Mouse (Mus musculus) liver, postnatal 0 days (tissue): ENCODE measurements around the gene Il17c.

Experiments
- CTCF ChIP-seq: sonication (generic); IDR thresholded peaks from 2 replicates; pipeline ENCODE4 v1.5.1; 2016; ENCODE audit warnings: antibody characterized with exemption, low read depth
- EP300 ChIP-seq: IDR thresholded peaks from 2 replicates; pipeline ENCODE4 v1.6.1; 2016; ENCODE audit warnings: antibody characterized with exemption, low read depth, mild to moderate bottlenecking

DNA sequence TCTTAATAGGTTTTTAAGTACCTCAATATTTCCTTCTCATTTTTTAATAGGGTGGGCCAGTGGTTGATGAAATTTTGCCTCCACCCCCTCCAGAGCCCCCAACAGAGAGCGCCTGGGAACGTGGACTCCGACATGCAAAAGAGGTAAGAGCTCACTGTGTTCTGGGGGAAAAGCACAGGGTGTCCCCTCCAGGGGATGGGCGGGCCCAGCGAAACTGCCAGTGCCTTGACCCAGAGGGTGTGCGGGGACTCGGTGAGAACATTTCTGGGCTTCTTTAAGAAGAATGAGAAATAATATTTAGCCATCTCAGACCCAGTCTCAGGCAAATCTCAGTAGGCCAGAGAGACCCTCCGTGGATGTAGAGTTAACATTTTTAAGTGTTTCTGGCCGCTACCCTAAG lies 23.6 kb upstream of the Il17c start:
- no peak for TF ChIP-seq CTCF
- TF ChIP-seq EP300, result no peak
